Mouse (Mus musculus) hindbrain, embryonic 16.5 days (tissue): ENCODE results near the gene Coa7. TPM values are rescaled to one million over a fixed set of nuclear protein-coding genes. Genes with fewer than 3 reads are reported as not detected.
A peak's percentile ranks its signal among the peaks of the same experiment; 100 is the strongest.

Experiments
- ATAC-seq: fragments of 200-750 bp; cut with Nextera tagmentation; 2 replicates; pipeline ENCODE4 v1.8.0; 2017; ENCODE audit warnings: moderate TSS enrichment, moderate library complexity
- H3K27ac ChIP-seq: fragments of 300-500 bp; sonication (generic); 2 replicates; pipeline ENCODE4 v1.5.1; 2014; ENCODE audit warnings: low read depth, mild to moderate bottlenecking, control low read depth, low read length, moderate library complexity
- H3K27me3 ChIP-seq: fragments of 300-500 bp; sonication (generic); replicated peaks from 2 replicates; pipeline ENCODE4 v1.6.1; 2014; ENCODE audit warnings: low read length; ENCODE audit not compliant: control insufficient read depth, insufficient read depth
- H3K36me3 ChIP-seq: fragments of 300-500 bp; sonication (generic); 2 replicates; pipeline ENCODE4 v1.6.1; 2014; ENCODE audit warnings: mild to moderate bottlenecking, low read length, moderate library complexity, mixed read lengths; ENCODE audit not compliant: control insufficient read depth, insufficient read depth
- H3K4me1 ChIP-seq: fragments of 300-500 bp; sonication (generic); 2 replicates; pipeline ENCODE4 v1.6.1; 2014; ENCODE audit warnings: low read depth, low read length; ENCODE audit not compliant: control insufficient read depth, insufficient read depth
- H3K4me2 ChIP-seq: fragments of 300-500 bp; sonication (generic); 2 replicates; pipeline ENCODE4 v1.6.1; 2014; ENCODE audit warnings: mild to moderate bottlenecking, low read length, control low read depth, moderate library complexity
- H3K4me3 ChIP-seq: fragments of 300-500 bp; sonication (generic); 2 replicates; pipeline ENCODE4 v1.5.1; 2014; ENCODE audit warnings: mild to moderate bottlenecking, low read length, control low read depth, moderate library complexity
- H3K9ac ChIP-seq: fragments of 300-500 bp; sonication (generic); 2 replicates; pipeline ENCODE4 v1.6.1; 2014; ENCODE audit warnings: low read depth, mild to moderate bottlenecking, control low read depth, low read length, moderate library complexity
- H3K9me3 ChIP-seq: fragments of 300-500 bp; sonication (generic); 2 replicates; pipeline ENCODE4 v1.6.1; 2014; ENCODE audit warnings: mild to moderate bottlenecking, low read length, moderate library complexity; ENCODE audit not compliant: control insufficient read depth
- WGBS: fragments of 180-500 bp; shearing (Covaris S2); extraction: QIAGEN DNeasy Blood & Tissue Kit; methylation state at CpG from one replicate; pipeline ENCODE4 v1.1.7; 2014; 5-methylcytosine and 5-hydroxymethylcytosine counted together
- polyA plus RNA-seq: library from polyadenylated mRNA; unstranded; fragments of >200 nt; fragmentation: Nextera tagmentation; extraction: Ambion mirVana; gene quantifications from 2 replicates; pipeline ENCODE4 v1.2.1, GENCODE M21; 2015

Coa7 gene
- polyA plus RNA-seq, 1 experiment from 2014 or later: 56.7 TPM

DNA sequence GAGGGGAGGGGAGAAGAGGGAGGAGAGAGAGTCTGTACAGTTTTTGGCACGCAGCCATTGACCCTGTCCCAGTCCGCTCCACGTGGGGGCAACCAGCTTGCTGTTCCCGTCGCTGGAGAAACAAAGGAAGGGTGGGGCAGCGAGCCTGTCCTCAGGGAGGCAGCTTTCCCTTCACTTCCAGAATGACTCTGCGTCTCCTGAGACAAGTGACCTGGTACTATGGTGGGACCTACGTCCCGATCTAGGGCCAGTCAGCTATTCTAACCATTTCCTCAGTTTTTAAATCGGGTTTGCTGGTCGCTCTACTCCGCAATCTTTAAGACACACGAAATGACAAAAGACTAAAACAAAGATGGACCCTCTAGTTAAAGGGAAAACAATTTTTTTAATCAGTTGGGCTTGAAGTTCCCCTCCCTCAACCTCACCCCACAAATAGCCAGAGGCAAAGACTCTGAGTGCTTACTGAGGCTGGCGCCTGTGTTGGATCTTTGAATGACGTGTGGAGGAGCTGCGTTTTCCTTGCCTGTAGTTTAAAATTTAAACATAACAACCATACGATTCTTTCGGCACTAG is 59.8 kb downstream of the Coa7 start:
- H3K27ac ChIP-seq: peak overlapping the region; percentile 64
- H3K9me3 ChIP-seq: no peaks in the 10 kb centered on the region
- ATAC-seq: peak; percentile 74; the same call in 1 of the 2 replicates
- H3K4me3 ChIP-seq: peak overlapping the region; percentile 42
- WGBS: 4% methylated on average over 18 of the region's 18 CpGs
- H3K9ac ChIP-seq: peak overlapping the region; percentile 68
- peaks cover 4% of the 10 kb centered on the region; the same call in 1 of the 2 replicates for H3K27me3 ChIP-seq
- no peaks in the 10 kb centered on the region for H3K36me3 ChIP-seq
- peaks cover 16% of the 10 kb centered on the region for H3K4me1 ChIP-seq
- H3K4me2 ChIP-seq: peak overlapping the region; percentile 80

DNA sequence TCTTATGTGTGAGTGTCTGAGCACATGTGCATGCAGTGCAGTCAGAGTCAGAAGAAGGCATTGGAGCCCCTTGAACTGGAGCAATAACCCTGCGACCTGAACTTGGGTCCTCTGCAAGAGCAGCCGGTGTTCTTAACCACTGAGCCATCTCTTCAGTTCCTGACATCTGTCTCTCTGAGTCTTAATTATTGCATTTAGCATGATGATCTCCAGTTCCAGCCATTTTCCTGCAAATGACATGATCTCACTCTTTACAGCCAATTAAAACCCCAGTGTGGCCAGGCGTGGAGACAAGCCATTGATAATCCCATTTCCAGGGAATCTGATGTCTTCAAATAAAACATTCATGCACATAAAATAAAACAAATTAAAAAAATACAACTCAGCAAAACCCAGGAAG is 60.8 kb downstream of the Coa7 start:
- no peak for ATAC-seq
- Histone ChIP-seq H3K36me3 (no peaks in the 10 kb centered on the region), H3K4me3 (no peak overlapping the region), H3K4me2 (no peak overlapping the region), H3K27ac (no peak overlapping the region), H3K4me1 (peaks cover 11% of the 10 kb centered on the region), H3K27me3 (peaks cover 4% of the 10 kb centered on the region; the same call in 1 of the 2 replicates), H3K9me3 (no peaks in the 10 kb centered on the region), H3K9ac (no peak overlapping the region)
- WGBS: 58% methylated on average over 3 of the region's 3 CpGs

DNA sequence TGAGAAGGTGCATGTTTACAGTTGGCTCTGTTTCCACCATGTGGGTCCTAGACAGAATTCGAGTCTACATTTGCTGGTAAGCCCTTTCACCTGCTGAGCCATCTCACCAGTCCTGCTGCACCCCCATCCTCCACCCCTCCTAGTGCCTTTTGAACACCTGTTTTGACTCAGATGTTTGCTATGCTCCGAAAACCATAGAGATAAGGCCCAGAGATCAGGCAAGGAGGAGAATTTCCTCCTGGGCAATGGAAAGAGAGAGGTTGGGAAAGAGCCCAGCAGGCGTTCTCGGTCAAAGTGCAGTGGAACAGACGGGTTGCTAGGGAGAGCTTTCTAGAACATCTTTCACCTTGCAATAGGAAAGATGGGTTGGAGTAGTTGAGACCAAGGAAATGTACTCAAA is 63.2 kb downstream of the Coa7 start:
- Histone ChIP-seq H3K36me3 (no peaks in the 10 kb centered on the region), H3K27ac (no peak overlapping the region), H3K4me2 (no peak overlapping the region), H3K4me3 (no peak overlapping the region), H3K27me3 (no peaks in the 10 kb centered on the region), H3K9ac (no peak overlapping the region), H3K4me1 (peaks cover 9% of the 10 kb centered on the region), H3K9me3 (0 out of 2 replicates have a peak, but pooled peaks cover 2% of the 10 kb centered on the region)
- WGBS: 86% methylated on average over 5 of the region's 5 CpGs
- no peak for ATAC-seq

Other genes starting within 250 kb of the Coa7 start
- gene Podn, start 231.7 kb upstream of the Coa7 start, polyA plus RNA-seq: 0.29 and 0.62 TPM in 2 replicates
- 211 and 220 TPM in 2 replicates for gene Scp2, start 183.1 kb upstream of the Coa7 start, polyA plus RNA-seq
- 12.5 and 14.2 TPM in 2 replicates for gene Echdc2, start 162.7 kb upstream of the Coa7 start, polyA plus RNA-seq
- 0.15 TPM in 1 of 2 replicates, not detected in the other for gene Zyg11a, start 110.1 kb upstream of the Coa7 start, polyA plus RNA-seq
- 25.8 and 32.1 TPM in 2 replicates for gene Zyg11b, start 27.0 kb upstream of the Coa7 start, polyA plus RNA-seq
- 4.5 and 5.7 TPM in 2 replicates for gene Shisal2a, start 55.2 kb downstream of the Coa7 start, polyA plus RNA-seq
- gene Gpx7, start 78.8 kb downstream of the Coa7 start, polyA plus RNA-seq: 38.6 and 39.1 TPM in 2 replicates
- gene Tut4, start 131.3 kb downstream of the Coa7 start, polyA plus RNA-seq: 40.3 and 41.5 TPM in 2 replicates